Mouse (Mus musculus) embryonic fibroblast, embryonic 13.5 days (primary cell): Measurements from ENCODE around the gene Pip4k2c.

ENCODE experiments used
- CTCF ChIP-seq: IDR thresholded peaks from 2 replicates; pipeline ENCODE4 v1.5.1; 2011; ENCODE audit warnings: mild to moderate bottlenecking, control low read depth, low read length, moderate library complexity, borderline replicate concordance; ENCODE audit not compliant: insufficient read depth
- POLR2A ChIP-seq: IDR thresholded peaks from 2 replicates; pipeline ENCODE4 v1.6.1; 2011; ENCODE audit warnings: low read depth, mild to moderate bottlenecking, control low read depth, low read length, moderate library complexity

- no peak for TF ChIP-seq CTCF
- no peak for TF ChIP-seq POLR2A
These were observed 38.0 kb downstream of the Pip4k2c start for GRCm38 (mm10) chr10:127173148-127174065.
